Mouse (Mus musculus) liver, embryonic 11.5 days (tissue): ENCODE data around the gene Gpr68. TPM values are rescaled to one million over a fixed set of nuclear protein-coding genes. Genes with fewer than 3 reads are reported as not detected.

Experiments
- ATAC-seq: fragments of 200-750 bp; cut with Nextera tagmentation; replicated peaks from 2 replicates; pipeline ENCODE4 v1.8.0; 2017; ENCODE audit warnings: moderate number of reproducible peaks, mild to moderate bottlenecking, moderate TSS enrichment, moderate library complexity; ENCODE audit not compliant: low FRiP score
- DNase-seq: peaks from one replicate; pipeline ENCODE4 v3.0.0-alpha.2; 2017; ENCODE audit warnings: low spot score
- H3K27ac ChIP-seq: fragments of 300-500 bp; sonication (generic); 2 replicates; pipeline ENCODE4 v1.5.1; 2014; ENCODE audit warnings: mild to moderate bottlenecking, low read depth, low read length, control low read depth
- H3K27me3 ChIP-seq: fragments of 300-500 bp; sonication (generic); replicated peaks from 2 replicates; pipeline ENCODE4 v1.6.1; 2014; ENCODE audit warnings: low read length, mixed read lengths; ENCODE audit not compliant: control insufficient read depth, insufficient read depth
- H3K36me3 ChIP-seq: fragments of 300-500 bp; sonication (generic); 2 replicates; pipeline ENCODE4 v1.6.1; 2014; ENCODE audit warnings: mild to moderate bottlenecking, low read length, moderate library complexity, mixed read lengths; ENCODE audit not compliant: control insufficient read depth, insufficient read depth
- H3K4me1 ChIP-seq: fragments of 300-500 bp; sonication (generic); replicated peaks from 2 replicates; pipeline ENCODE4 v1.6.1; 2014; ENCODE audit warnings: low read length, mixed read lengths; ENCODE audit not compliant: control insufficient read depth, insufficient read depth
- H3K4me2 ChIP-seq: fragments of 300-500 bp; sonication (generic); 2 replicates; pipeline ENCODE4 v1.6.1; 2014; ENCODE audit warnings: mild to moderate bottlenecking, control low read depth, moderate library complexity
- H3K4me3 ChIP-seq: fragments of 300-500 bp; sonication (generic); 2 replicates; pipeline ENCODE4 v1.5.1; 2014; ENCODE audit warnings: low read depth, low read length, control low read depth
- H3K9ac ChIP-seq: fragments of 300-500 bp; sonication (generic); 2 replicates; pipeline ENCODE4 v1.6.1; 2014; ENCODE audit warnings: low read depth, low read length, control low read depth
- H3K9me3 ChIP-seq: fragments of 300-500 bp; sonication (generic); 2 replicates; pipeline ENCODE4 v1.6.1; 2016; ENCODE audit warnings: low read length, inconsistent platforms, mixed read lengths; ENCODE audit not compliant: control insufficient read depth
- WGBS: fragments of 180-500 bp; shearing (Covaris S2); extraction: QIAGEN DNeasy Blood & Tissue Kit; methylation state at CpG from one replicate; pipeline ENCODE4 v1.1.7; 2014; 5-methylcytosine and 5-hydroxymethylcytosine counted together
- polyA plus RNA-seq: library from polyadenylated mRNA; unstranded; fragments of >200 nt; fragmentation: Nextera tagmentation; extraction: Ambion mirVana; gene quantifications from 2 replicates; pipeline ENCODE4 v1.2.1, GENCODE M21; 2014

Gpr68 gene
- polyA plus RNA-seq, 1 experiment from 2014 or later, result 0.10 TPM

DNA sequence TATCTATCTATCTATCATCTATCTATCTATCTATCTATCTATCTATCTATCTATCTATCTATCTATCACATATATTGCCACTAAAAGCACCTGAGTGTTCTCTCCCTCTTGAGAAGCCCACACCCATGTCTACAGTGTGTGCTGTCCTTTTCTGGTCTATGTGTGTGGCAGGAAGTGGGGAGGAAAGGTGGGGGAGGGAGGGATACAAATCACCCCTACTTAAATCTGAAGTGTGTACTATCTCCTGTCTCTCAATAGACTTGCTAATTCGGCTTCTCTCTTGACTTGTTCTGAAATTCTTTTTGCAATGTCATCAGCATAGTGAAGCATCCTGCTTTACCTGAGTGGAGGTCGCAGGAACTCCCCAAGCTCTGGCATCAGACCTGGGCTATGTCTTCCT is 51.7 kb downstream of the Gpr68 start:
- 65% methylated on average over 2 of the region's 2 CpGs for WGBS
- Histone ChIP-seq H3K27me3 (no peaks in the 10 kb centered on the region), H3K9me3 (no peaks in the 10 kb centered on the region), H3K27ac (no peak overlapping the region), H3K9ac (no peak overlapping the region), H3K4me3 (no peak overlapping the region), H3K4me2 (no peak overlapping the region), H3K4me1 (no peaks in the 10 kb centered on the region), H3K36me3 (no peaks in the 10 kb centered on the region)
- DNase-seq (no peak), ATAC-seq (no peak)

DNA sequence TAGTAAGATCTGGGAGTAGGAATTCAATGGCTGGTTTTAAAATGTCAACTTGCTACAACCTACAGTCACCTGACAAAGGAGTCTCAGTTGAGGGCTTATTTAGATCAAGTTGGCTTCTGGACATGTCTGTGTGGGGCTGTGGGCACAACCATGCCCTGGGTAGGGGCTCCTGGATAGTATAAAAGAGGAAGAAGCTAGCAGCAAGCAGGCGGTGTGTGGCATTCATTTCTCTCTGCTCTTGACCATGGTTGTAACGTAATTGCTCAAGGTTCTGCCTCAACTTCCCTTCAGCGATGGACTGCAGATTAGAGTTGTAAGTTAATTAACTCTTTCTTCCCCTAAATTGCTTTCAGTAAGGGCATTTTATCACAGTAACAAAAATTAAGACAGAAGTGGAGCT is 55.6 kb downstream of the Gpr68 start:
- H3K9ac ChIP-seq, result no peak overlapping the region
- no peak overlapping the region for H3K4me3 ChIP-seq
- no peaks in the 10 kb centered on the region for H3K9me3 ChIP-seq
- H3K4me1 ChIP-seq, result no peaks in the 10 kb centered on the region
- H3K27ac ChIP-seq, result no peak overlapping the region
- no peak overlapping the region for H3K4me2 ChIP-seq
- 56% methylated on average over 3 of the region's 3 CpGs for WGBS
- ATAC-seq, result no peak
- H3K36me3 ChIP-seq, result no peaks in the 10 kb centered on the region
- H3K27me3 ChIP-seq, result no peaks in the 10 kb centered on the region
- DNase-seq, result no peak

DNA sequence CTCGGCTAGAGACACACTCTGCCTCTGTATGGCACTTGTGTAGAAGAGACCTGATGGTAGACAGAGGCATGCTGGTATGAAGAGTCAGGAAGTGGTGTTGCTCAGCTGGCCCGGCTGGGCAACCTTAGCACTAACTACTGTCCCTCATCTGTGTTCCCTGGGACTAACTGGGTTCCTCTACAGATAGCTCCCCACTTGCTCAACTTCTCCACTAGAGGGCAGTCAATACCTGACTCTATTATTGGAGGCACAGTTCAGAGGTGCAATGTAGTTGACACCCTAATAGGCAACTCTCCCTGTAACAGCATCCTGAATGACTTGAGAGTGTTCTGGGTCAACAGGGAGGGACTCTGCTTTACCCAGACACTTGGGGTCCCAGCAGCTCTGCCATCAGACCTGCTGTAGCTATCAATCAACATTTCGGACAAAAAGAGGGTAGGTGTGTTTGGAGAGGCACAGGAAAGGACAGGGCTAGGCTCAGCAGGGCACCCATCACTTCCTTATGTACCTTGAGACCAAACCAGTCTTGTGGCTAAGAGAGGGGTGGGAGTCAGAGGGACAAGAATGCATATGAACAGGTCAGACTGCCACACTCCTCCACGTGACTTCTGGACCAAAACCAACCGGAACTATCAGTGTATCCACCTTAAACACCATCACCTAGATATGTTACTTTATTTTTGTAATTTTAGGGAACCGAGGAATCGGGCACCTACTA is 58.4 kb downstream of the Gpr68 start:
- Histone ChIP-seq H3K27ac (no peak overlapping the region), H3K36me3 (no peaks in the 10 kb centered on the region), H3K4me3 (no peak overlapping the region), H3K9ac (no peak overlapping the region), H3K4me1 (no peaks in the 10 kb centered on the region), H3K4me2 (no peak overlapping the region), H3K27me3 (no peaks in the 10 kb centered on the region), H3K9me3 (no peaks in the 10 kb centered on the region)
- 65% methylated on average over 7 of the region's 7 CpGs for WGBS
- peak; percentile 76 for ATAC-seq
- no peak for DNase-seq

DNA sequence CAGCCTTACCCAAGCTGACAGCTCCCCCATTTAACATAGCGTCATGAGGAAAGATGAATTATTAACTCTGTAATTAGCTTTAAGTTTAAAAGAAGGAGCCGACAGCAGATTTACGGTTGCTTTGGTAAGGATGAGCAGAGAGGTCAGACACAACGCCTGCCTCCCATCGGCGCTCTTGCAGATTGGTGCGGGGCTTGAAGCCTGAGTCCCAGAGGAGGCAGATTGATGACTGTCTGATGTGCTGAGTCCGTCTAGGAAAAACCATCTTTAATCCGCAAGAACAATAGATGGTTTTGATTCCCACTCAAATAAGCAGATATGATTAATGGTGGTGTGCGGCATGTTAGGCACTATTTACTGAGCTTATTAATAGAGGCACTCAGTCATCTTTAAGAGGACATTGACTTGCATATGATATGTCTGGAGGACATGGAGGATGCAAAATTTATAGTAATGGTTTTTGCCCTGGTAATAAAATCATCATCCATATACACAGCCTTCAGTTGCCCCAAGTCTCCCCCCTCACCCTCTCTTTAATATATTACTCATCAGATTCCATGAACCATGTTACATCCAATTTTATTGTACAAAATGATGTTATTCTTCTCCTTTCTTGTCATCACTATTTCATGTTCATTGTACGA is 60.4 kb downstream of the Gpr68 start:
- Histone ChIP-seq H3K27me3 (no peaks in the 10 kb centered on the region), H3K4me2 (no peak overlapping the region), H3K36me3 (no peaks in the 10 kb centered on the region), H3K4me1 (no peaks in the 10 kb centered on the region), H3K27ac (no peak overlapping the region), H3K9ac (no peak overlapping the region), H3K4me3 (no peak overlapping the region), H3K9me3 (no peaks in the 10 kb centered on the region)
- WGBS, result 70% methylated on average over 11 of the region's 11 CpGs
- no peak for ATAC-seq
- no peak for DNase-seq

DNA sequence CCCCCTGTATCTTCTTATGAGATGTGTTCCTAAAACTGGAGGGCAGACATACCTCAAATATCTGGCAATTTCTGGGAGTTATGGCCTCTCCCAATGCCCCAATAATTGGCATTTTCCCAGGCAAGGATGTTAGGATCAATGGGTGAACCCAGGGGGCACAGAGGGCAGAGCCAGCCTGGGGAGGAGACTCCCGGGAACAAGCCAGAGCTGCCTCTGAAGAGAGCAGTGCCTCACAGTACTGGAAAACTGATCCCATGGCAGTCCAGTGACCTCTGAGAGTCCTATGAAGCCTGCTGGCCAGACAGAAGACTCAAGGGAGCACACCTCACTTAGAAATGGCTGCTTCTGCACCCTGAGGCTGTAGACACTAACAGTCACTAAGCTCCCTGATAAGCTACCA is 61.4 kb downstream of the Gpr68 start:
- Histone ChIP-seq H3K4me2 (no peak overlapping the region), H3K4me3 (no peak overlapping the region), H3K9me3 (no peaks in the 10 kb centered on the region), H3K4me1 (no peaks in the 10 kb centered on the region), H3K27me3 (no peaks in the 10 kb centered on the region), H3K27ac (no peak overlapping the region), H3K36me3 (no peaks in the 10 kb centered on the region), H3K9ac (no peak overlapping the region)
- WGBS, result 30% methylated on average over 1 of the region's 1 CpGs
- no peak for ATAC-seq
- no peak for DNase-seq

DNA sequence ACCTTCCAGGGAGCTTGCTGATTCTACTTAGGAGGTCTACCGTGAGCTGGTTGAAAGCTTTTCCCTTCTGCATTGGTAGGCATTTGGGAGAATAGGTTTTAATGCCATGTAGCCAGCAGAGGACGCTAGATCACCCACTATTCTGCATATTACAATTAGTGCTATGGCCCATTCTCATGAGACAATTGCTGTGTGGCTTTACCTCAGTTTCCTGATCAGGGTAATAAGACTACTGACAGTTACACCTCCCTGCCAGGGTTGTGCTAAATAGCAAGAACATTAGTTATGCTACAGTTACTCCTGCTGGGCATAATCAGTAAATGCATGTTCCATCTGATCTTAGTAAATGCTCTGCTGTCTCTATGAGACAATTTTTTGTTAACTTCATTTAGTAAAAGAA is 62.2 kb downstream of the Gpr68 start:
- Histone ChIP-seq H3K27ac (no peak overlapping the region), H3K9me3 (no peaks in the 10 kb centered on the region), H3K36me3 (no peaks in the 10 kb centered on the region), H3K9ac (no peak overlapping the region), H3K4me2 (no peak overlapping the region), H3K4me1 (no peaks in the 10 kb centered on the region), H3K4me3 (no peak overlapping the region), H3K27me3 (no peaks in the 10 kb centered on the region)
- 31% methylated on average over 2 of the region's 2 CpGs for WGBS
- ATAC-seq (no peak), DNase-seq (no peak)

DNA sequence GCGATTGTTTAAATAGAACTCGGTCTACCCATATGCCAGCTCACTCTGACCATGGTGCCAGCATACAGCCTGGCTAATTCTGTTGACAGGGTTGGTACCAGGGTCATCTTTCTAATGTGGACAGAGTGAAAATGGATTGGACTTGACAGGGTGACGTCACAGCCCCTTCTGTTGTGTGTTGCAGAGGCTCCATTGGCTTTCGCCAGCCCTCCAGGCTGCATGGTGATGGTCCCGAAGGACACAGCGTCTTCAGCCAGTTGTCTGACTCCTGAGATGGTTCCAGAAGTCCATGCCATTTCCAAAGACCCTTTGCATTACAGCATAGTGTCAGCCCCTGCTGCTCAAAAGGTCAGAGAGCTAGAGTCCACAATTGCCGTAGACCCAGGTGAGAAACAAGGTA is 63.5 kb downstream of the Gpr68 start:
- no peak for DNase-seq
- H3K9ac ChIP-seq, result no peak overlapping the region
- no peak for ATAC-seq
- H3K27ac ChIP-seq, result no peak overlapping the region
- no peak overlapping the region for H3K4me2 ChIP-seq
- 76% methylated on average over 7 of the region's 7 CpGs for WGBS
- no peaks in the 10 kb centered on the region for H3K4me1 ChIP-seq
- no peaks in the 10 kb centered on the region for H3K27me3 ChIP-seq
- no peaks in the 10 kb centered on the region for H3K9me3 ChIP-seq
- H3K4me3 ChIP-seq, result no peak overlapping the region
- no peaks in the 10 kb centered on the region for H3K36me3 ChIP-seq

DNA sequence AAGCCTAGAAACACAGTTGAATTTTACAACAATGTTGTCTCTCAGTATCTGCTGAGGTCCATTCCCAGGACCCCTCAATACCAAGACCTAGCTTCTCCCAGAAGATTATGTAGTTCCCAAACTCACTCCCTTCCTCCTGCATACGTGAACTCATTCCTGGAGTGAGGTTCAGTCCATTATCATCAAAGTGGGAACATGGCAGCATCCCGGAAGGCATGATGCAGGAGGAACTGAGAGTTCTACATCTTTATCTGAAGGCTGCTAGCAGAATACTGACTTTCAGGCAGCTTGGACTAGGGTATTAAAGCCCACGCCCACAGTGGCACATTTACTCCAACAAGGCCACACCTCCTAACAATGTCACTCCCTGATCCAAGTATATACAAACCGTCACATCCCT is 64.8 kb downstream of the Gpr68 start:
- ATAC-seq (no peak), DNase-seq (no peak)
- no peak overlapping the region for H3K9ac ChIP-seq
- no peaks in the 10 kb centered on the region for H3K9me3 ChIP-seq
- H3K27ac ChIP-seq, result no peak overlapping the region
- H3K4me2 ChIP-seq, result no peak overlapping the region
- H3K36me3 ChIP-seq, result no peaks in the 10 kb centered on the region
- no peaks in the 10 kb centered on the region; the same call in 1 of the 2 replicates for H3K4me1 ChIP-seq
- H3K4me3 ChIP-seq, result no peak overlapping the region
- WGBS, result 73% methylated on average over 4 of the region's 4 CpGs
- H3K27me3 ChIP-seq, result no peaks in the 10 kb centered on the region

DNA sequence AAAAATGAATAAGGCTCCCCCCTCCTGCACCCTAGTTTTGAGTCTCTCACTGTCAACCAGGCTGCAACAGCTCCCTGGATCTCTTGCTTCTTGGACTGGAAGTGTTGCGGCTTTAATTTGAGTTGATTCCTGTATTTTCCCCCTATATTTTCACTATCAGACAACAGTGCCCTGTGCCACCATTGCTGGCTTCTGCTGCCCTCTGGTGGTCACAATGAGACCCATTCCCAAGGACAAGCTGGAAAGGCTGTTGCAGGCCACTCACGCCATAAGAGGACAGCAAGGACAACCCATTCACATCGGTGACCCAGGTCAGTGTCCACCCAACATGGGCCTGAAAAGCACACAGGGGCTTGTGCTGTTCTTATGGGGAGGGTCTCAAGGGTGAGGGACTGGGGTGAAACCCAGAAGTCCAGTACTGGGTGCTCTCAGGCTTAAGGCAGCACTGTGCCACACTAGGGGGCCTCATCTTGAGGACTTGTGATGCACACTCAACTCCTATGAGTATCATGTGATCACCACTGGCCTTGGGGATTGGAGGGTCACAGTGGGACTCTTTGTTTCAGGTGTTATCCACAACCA is 66.7 kb downstream of the Gpr68 start:
- Histone ChIP-seq H3K4me3 (no peak overlapping the region), H3K4me1 (no peaks in the 10 kb centered on the region; the same call in 1 of the 2 replicates), H3K27me3 (no peaks in the 10 kb centered on the region), H3K27ac (no peak overlapping the region), H3K9ac (no peak overlapping the region), H3K4me2 (no peak overlapping the region), H3K9me3 (no peaks in the 10 kb centered on the region), H3K36me3 (no peaks in the 10 kb centered on the region)
- ATAC-seq (peak; percentile 40; the same call in 1 of the 2 replicates), DNase-seq (peak; percentile 65)
- WGBS, result 31% methylated on average over 3 of the region's 3 CpGs
